Mouse (Mus musculus) hindbrain, embryonic 13.5 days (tissue): ENCODE data around the gene Pde4d. TPM values are rescaled to one million over a fixed set of nuclear protein-coding genes. Genes with fewer than 3 reads are reported as not detected.

Experiments used
- ATAC-seq: fragments of 200-750 bp; cut with Nextera tagmentation; 2 replicates; pipeline ENCODE4 v1.8.0; 2017; ENCODE audit warnings: moderate TSS enrichment; ENCODE audit not compliant: low FRiP score
- H3K27ac ChIP-seq: fragments of 300-500 bp; sonication (generic); 2 replicates; pipeline ENCODE4 v1.5.1; 2015; ENCODE audit warnings: inconsistent platforms, mild to moderate bottlenecking, moderate library complexity
- H3K27me3 ChIP-seq: fragments of 300-500 bp; sonication (generic); 2 replicates; pipeline ENCODE4 v1.6.1; 2015; ENCODE audit warnings: mild to moderate bottlenecking, inconsistent platforms
- H3K36me3 ChIP-seq: fragments of 300-500 bp; sonication (generic); 2 replicates; pipeline ENCODE4 v1.6.1; 2015; ENCODE audit warnings: mild to moderate bottlenecking, inconsistent platforms
- H3K4me1 ChIP-seq: fragments of 300-500 bp; sonication (generic); replicated peaks from 2 replicates; pipeline ENCODE4 v1.6.1; 2015; ENCODE audit warnings: inconsistent platforms
- H3K4me2 ChIP-seq: fragments of 300-500 bp; sonication (generic); 2 replicates; pipeline ENCODE4 v1.6.1; 2015; ENCODE audit warnings: inconsistent platforms, mild to moderate bottlenecking, moderate library complexity
- H3K4me3 ChIP-seq: fragments of 300-500 bp; sonication (generic); 2 replicates; pipeline ENCODE4 v1.5.1; 2015; ENCODE audit warnings: mild to moderate bottlenecking, inconsistent platforms
- H3K9ac ChIP-seq: fragments of 300-500 bp; sonication (generic); 2 replicates; pipeline ENCODE4 v1.6.1; 2015; ENCODE audit warnings: mild to moderate bottlenecking, inconsistent platforms
- H3K9me3 ChIP-seq: fragments of 300-500 bp; sonication (generic); 2 replicates; pipeline ENCODE4 v1.6.1; 2016; ENCODE audit warnings: inconsistent platforms
- WGBS: fragments of 180-500 bp; shearing (Covaris S2); methylation state at CpG from one replicate; pipeline ENCODE4 v1.1.7; 2015; 5-methylcytosine and 5-hydroxymethylcytosine counted together
- polyA plus RNA-seq: library from polyadenylated mRNA; unstranded; fragments of >200 nt; fragmentation: Nextera tagmentation; extraction: Ambion mirVana; gene quantifications from 2 replicates; pipeline ENCODE4 v1.2.1, GENCODE M21; 2015

The Pde4d gene
- polyA plus RNA-seq, 1 experiment from 2014 or later, result 18.6 TPM

- Histone ChIP-seq H3K4me3 (no peak overlapping the region), H3K27ac (peak overlapping the region; percentile 25; the same call in 1 of the 2 replicates), H3K36me3 (no peaks in the 10 kb centered on the region), H3K4me1 (peaks cover 17% of the 10 kb centered on the region), H3K27me3 (no peaks in the 10 kb centered on the region), H3K9me3 (no peaks in the 10 kb centered on the region), H3K9ac (no peak overlapping the region), H3K4me2 (no peak overlapping the region)
- 64% methylated on average over 11 of the region's 11 CpGs for WGBS
- peak; percentile 49 for ATAC-seq
Measured at GRCm38 (mm10) chr13:109548771-109549555, 1099.2 kb downstream of the Pde4d start.

GRCm38 (mm10) chr13:109551836-109552235 is 1102.1 kb downstream of the Pde4d start:
- 70% methylated on average over 3 of the region's 3 CpGs for WGBS
- no peak overlapping the region for H3K9ac ChIP-seq
- peaks cover 14% of the 10 kb centered on the region for H3K4me1 ChIP-seq

GRCm38 (mm10) chr13:109555513-109555912 is 1105.8 kb downstream of the Pde4d start:
- Histone ChIP-seq H3K27ac (no peak overlapping the region), H3K27me3 (no peaks in the 10 kb centered on the region), H3K4me2 (no peak overlapping the region), H3K9ac (no peak overlapping the region), H3K4me3 (no peak overlapping the region), H3K9me3 (no peaks in the 10 kb centered on the region), H3K36me3 (no peaks in the 10 kb centered on the region), H3K4me1 (peaks cover 14% of the 10 kb centered on the region; the same call in 1 of the 2 replicates)
- 84% methylated on average over 5 of the region's 5 CpGs for WGBS
- no peak for ATAC-seq

More at GRCm38 (mm10) chr13:109551836-109552235, 1102.1 kb downstream of the Pde4d start:
- no peak overlapping the region for H3K4me3 ChIP-seq
- no peak for ATAC-seq
- H3K27ac ChIP-seq, result no peak overlapping the region
- H3K9me3 ChIP-seq, result no peaks in the 10 kb centered on the region
- H3K36me3 ChIP-seq, result no peaks in the 10 kb centered on the region
- no peaks in the 10 kb centered on the region for H3K27me3 ChIP-seq
- H3K4me2 ChIP-seq, result no peak overlapping the region

- ATAC-seq, result no peak
- no peak overlapping the region for H3K9ac ChIP-seq
- H3K27me3 ChIP-seq, result no peaks in the 10 kb centered on the region
- no peak overlapping the region for H3K4me2 ChIP-seq
- 82% methylated on average over 4 of the region's 4 CpGs for WGBS
- peaks cover 14% of the 10 kb centered on the region; the same call in 1 of the 2 replicates for H3K4me1 ChIP-seq
- H3K36me3 ChIP-seq, result no peaks in the 10 kb centered on the region
- no peaks in the 10 kb centered on the region for H3K9me3 ChIP-seq
- no peak overlapping the region for H3K27ac ChIP-seq
- no peak overlapping the region for H3K4me3 ChIP-seq
Measured at GRCm38 (mm10) chr13:109556853-109557252, 1107.1 kb downstream of the Pde4d start.

- WGBS, result 77% methylated on average over 12 of the region's 12 CpGs
- H3K27ac ChIP-seq, result no peak overlapping the region
- peak; percentile 65; the same call in 1 of the 2 replicates for ATAC-seq
Measured at GRCm38 (mm10) chr13:109558341-109559257, 1108.9 kb downstream of the Pde4d start.

GRCm38 (mm10) chr13:109560261-109560660 is 1110.5 kb downstream of the Pde4d start:
- WGBS, result 85% methylated on average over 4 of the region's 4 CpGs
- H3K27ac ChIP-seq, result 0 out of 2 replicates have a peak overlapping the region, but pooled peaks have one; percentile 48
- no peaks in the 10 kb centered on the region for H3K27me3 ChIP-seq
- no peak overlapping the region for H3K4me3 ChIP-seq
- no peak for ATAC-seq
- H3K4me1 ChIP-seq, result peaks cover 14% of the 10 kb centered on the region; the same call in 1 of the 2 replicates
- no peaks in the 10 kb centered on the region for H3K9me3 ChIP-seq
- no peak overlapping the region for H3K4me2 ChIP-seq
- H3K9ac ChIP-seq, result no peak overlapping the region
- no peaks in the 10 kb centered on the region for H3K36me3 ChIP-seq

More at GRCm38 (mm10) chr13:109558341-109559257, 1108.9 kb downstream of the Pde4d start:
- no peaks in the 10 kb centered on the region for H3K36me3 ChIP-seq
- H3K9me3 ChIP-seq, result no peaks in the 10 kb centered on the region
- no peaks in the 10 kb centered on the region for H3K27me3 ChIP-seq
- no peak overlapping the region for H3K9ac ChIP-seq
- H3K4me1 ChIP-seq, result peaks cover 14% of the 10 kb centered on the region; the same call in 1 of the 2 replicates
- H3K4me3 ChIP-seq, result no peak overlapping the region
- no peak overlapping the region for H3K4me2 ChIP-seq

- Histone ChIP-seq H3K27me3 (no peaks in the 10 kb centered on the region), H3K27ac (peak overlapping the region; percentile 68), H3K9me3 (no peaks in the 10 kb centered on the region), H3K4me1 (0 out of 2 replicates have a peak, but pooled peaks cover 2% of the 10 kb centered on the region), H3K9ac (no peak overlapping the region), H3K4me2 (peak overlapping the region; percentile 27; the same call in 1 of the 2 replicates), H3K4me3 (no peak overlapping the region), H3K36me3 (no peaks in the 10 kb centered on the region)
- 0 out of 2 replicates have a peak, but pooled peaks have one; percentile 30 for ATAC-seq
- 71% methylated on average over 20 of the region's 20 CpGs for WGBS
Measured at GRCm38 (mm10) chr13:109568638-109569468, 1119.1 kb downstream of the Pde4d start.

- 69% methylated on average over 5 of the region's 5 CpGs for WGBS
- Histone ChIP-seq H3K4me3 (no peak overlapping the region), H3K36me3 (no peaks in the 10 kb centered on the region), H3K9ac (no peak overlapping the region), H3K4me1 (0 out of 2 replicates have a peak, but pooled peaks cover 2% of the 10 kb centered on the region), H3K9me3 (no peaks in the 10 kb centered on the region), H3K4me2 (no peak overlapping the region), H3K27me3 (no peaks in the 10 kb centered on the region), H3K27ac (0 out of 2 replicates have a peak overlapping the region, but pooled peaks have one; percentile 49)
- ATAC-seq, result no peak
Measured at GRCm38 (mm10) chr13:109569491-109569890, 1119.7 kb downstream of the Pde4d start.

- no peak overlapping the region for H3K27ac ChIP-seq
- ATAC-seq, result no peak
- 43% methylated on average over 1 of the region's 1 CpGs for WGBS
Measured at GRCm38 (mm10) chr13:109576725-109577124, 1127.0 kb downstream of the Pde4d start.

GRCm38 (mm10) chr13:109577454-109577853 is 1127.7 kb downstream of the Pde4d start:
- no peak overlapping the region for H3K9ac ChIP-seq
- 51% methylated on average over 5 of the region's 5 CpGs for WGBS
- no peak overlapping the region for H3K4me3 ChIP-seq
- H3K27ac ChIP-seq, result peak overlapping the region; percentile 41
- peaks cover 18% of the 10 kb centered on the region for H3K4me1 ChIP-seq
- H3K36me3 ChIP-seq, result no peaks in the 10 kb centered on the region
- no peak overlapping the region for H3K4me2 ChIP-seq
- H3K27me3 ChIP-seq, result no peaks in the 10 kb centered on the region
- no peaks in the 10 kb centered on the region for H3K9me3 ChIP-seq
- ATAC-seq, result no peak

More at GRCm38 (mm10) chr13:109576725-109577124, 1127.0 kb downstream of the Pde4d start:
- Histone ChIP-seq H3K36me3 (no peaks in the 10 kb centered on the region), H3K4me2 (no peak overlapping the region), H3K9ac (no peak overlapping the region), H3K4me1 (peaks cover 18% of the 10 kb centered on the region), H3K9me3 (no peaks in the 10 kb centered on the region), H3K27me3 (no peaks in the 10 kb centered on the region), H3K4me3 (no peak overlapping the region)

GRCm38 (mm10) chr13:109577901-109578300 is 1128.2 kb downstream of the Pde4d start:
- Histone ChIP-seq H3K4me1 (peaks cover 18% of the 10 kb centered on the region), H3K4me2 (no peak overlapping the region), H3K4me3 (no peak overlapping the region), H3K27me3 (no peaks in the 10 kb centered on the region), H3K9ac (no peak overlapping the region), H3K9me3 (no peaks in the 10 kb centered on the region), H3K27ac (no peak overlapping the region), H3K36me3 (no peaks in the 10 kb centered on the region)
- WGBS, result 78% methylated on average over 4 of the region's 4 CpGs
- no peak for ATAC-seq
